Mouse (Mus musculus) heart, adult 2 months (tissue): ENCODE measurements around the gene Nudc.

ENCODE experiments used
- EP300 ChIP-seq: fragments of 200-500 bp; IDR thresholded peaks from 2 replicates; pipeline ENCODE4 v1.6.1; 2011; ENCODE audit warnings: low read depth, low read length, control low read depth; ENCODE audit not compliant: insufficient read depth
- POLR2A ChIP-seq: fragments of 200-500 bp; IDR thresholded peaks from 2 replicates; pipeline ENCODE4 v1.6.1; 2011; ENCODE audit warnings: mild to moderate bottlenecking, low read depth, low read length, control low read depth; ENCODE audit not compliant: insufficient read depth

- no peak for TF ChIP-seq POLR2A
- no peak for TF ChIP-seq EP300
These were observed 51.9 kb downstream of the Nudc start for GRCm38 (mm10) chr4:133493895-133494294.
